Mouse (Mus musculus) bone marrow macrophage, adult 2 months (primary cell): ENCODE measurements around the gene Alyref.

Source experiments
- CTCF ChIP-seq: IDR thresholded peaks from 2 replicates; pipeline ENCODE4 v1.5.1; 2012; ENCODE audit warnings: low read depth, mild to moderate bottlenecking, low read length, moderate library complexity
- POLR2A ChIP-seq: IDR thresholded peaks from 2 replicates; pipeline ENCODE4 v1.6.1; 2012; ENCODE audit warnings: mild to moderate bottlenecking, low read depth, low read length, borderline replicate concordance

DNA sequence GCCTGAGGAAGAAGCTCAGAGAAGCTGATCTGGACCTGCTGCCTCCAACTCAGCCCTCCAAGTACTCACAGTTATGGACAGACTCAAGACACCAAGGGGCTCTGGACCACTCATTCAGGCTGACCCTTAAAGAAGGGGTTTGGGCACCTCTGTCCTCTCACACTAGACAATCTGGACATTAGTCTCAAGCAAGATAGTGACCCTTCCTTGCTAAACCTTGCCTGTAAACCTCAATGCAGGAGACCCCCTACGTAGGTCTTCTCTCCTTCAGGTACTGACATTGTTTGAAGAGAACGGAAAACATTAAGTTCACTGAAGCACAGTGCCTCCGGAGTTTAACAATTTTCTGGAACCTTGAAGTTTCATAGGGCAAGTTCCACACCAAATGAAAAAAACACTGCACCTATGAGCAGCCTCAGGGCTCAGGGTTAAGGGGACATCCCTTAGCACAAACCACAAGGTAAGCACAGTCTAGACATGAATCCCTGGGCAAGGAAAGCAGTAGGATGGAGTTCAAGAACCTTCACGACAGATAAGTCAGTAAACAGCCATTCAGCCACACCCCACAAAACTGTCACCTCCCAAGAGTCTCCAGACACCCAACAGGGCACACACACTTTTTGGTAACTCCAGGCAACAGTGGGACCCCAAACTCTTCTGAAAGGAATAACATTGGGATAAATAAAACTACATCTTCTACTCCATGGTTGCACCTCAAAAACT lies 33.7 kb upstream of the Alyref start:
- no peak for TF ChIP-seq POLR2A
- TF ChIP-seq CTCF, result no peak
